20 mouse cellular contexts compared by ENCODE assay signal in the genomic region with DNA sequence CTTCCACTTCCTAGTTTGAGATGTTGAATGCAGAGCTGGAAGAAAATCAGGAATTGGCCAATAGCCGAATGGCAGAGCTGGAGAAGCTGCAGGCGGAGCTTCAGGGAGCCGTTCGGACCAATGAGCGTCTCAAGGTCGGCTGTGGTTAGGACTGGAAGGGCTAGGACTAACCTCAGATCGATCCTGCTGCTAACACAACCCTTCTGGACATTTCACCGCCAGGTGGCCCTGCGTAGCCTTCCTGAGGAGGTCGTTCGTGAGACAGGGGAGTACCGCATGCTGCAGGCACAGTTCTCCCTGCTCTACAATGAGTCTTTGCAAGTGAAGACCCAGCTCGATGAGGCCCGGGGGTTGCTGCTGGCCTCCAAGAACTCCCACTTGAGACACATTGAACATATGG. TPM values are rescaled to one million over a fixed set of nuclear protein-coding genes. Genes with fewer than 3 reads are reported as not detected.
"Had no signal": no experiment of that assay in that cellular context is flagged by ENCODE, and none has a peak within 500 bp of the region (broad histone marks: within the 10 kb centered on the region; RNA-seq: fewer than 3 reads in every experiment).

No protein-coding gene starts in this region.

- DNase-seq: gastrocnemius, postnatal 14 days; gastrocnemius, postnatal 36 days; heart, adult 11 months; heart, adult 2 months; heart, postnatal 14 days; heart, postnatal 36 days; kidney, adult 18-20 months; kidney, adult 8-10 months; kidney, postnatal 10 days; kidney, postnatal 4 days; liver had no signal

- H3K4me3 ChIP-seq: heart, adult 2 months; heart, embryonic 13.5 days; heart, embryonic 15.5 days; hindbrain, embryonic 12.5 days; intestine, embryonic 15.5 days; layer of hippocampus, adult 2 months; left cerebral cortex, adult 2 months; limb, embryonic 10.5 days; limb, embryonic 12.5 days had no signal

- H3K27ac ChIP-seq: heart, adult 2 months; heart, embryonic 13.5 days; heart, embryonic 15.5 days; hindbrain, embryonic 12.5 days; hindbrain, embryonic 14.5 days; intestine, embryonic 15.5 days; layer of hippocampus, adult 2 months; left cerebral cortex, adult 2 months; limb, embryonic 10.5 days; limb, embryonic 12.5 days had no signal

- H3K27me3 ChIP-seq: heart, embryonic 13.5 days; heart, embryonic 15.5 days; hindbrain, embryonic 12.5 days; intestine, embryonic 15.5 days; limb, embryonic 12.5 days had no signal

RNA-seq across cellular contexts. Expression of a gene that starts 31.4 kb away (rescaled TPM):
- polyA plus RNA-seq: heart, adult 2 months had no signal
